Mouse (Mus musculus): ENCODE data around the gene Olfr1256.

Olfr1256 gene

DNA sequence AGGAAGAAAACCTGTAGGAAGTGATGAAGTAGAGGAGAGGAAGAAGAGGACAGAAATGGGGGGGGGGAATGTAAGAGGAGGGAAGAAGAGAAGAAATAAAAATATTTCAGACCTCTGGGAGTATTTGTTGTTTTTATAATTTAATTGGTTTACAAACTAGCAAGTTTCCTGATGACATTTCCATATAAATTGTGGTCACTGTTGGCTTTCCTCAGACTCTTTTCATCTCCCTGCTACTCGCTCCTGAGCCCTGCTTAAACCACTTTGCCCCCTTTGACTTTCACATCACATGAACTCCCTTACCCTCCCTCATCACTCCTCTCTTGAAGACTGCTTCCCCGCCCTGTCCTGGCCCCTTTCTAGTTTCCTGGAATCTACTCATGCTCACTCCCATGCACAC lies at the start of gene Olfr1256:
Olfr1256 (minus strand) TSS at position 101 of the 400 bp plus-strand sequence.
- DNase-seq = no peak

DNA sequence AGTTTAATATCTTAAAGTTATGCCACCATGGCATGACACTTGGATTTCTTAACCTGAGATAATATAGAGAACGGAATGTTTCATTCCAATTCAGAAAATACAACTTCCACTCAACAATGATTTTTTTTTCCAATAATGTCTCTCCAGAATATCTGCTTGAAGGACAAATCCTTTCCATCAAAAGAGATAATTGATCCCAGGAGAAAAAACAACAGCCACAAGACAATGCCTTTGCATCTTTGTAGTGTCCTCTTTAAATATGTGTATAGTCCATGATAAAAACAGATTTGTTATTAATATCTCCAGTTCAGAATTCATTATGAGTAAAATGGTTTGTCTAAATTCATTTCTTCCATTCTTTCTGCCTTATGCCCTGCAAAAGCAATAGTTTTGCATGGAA lies 36.8 kb upstream of the Olfr1256 start, which contains the start of gene Olfr1257:
Olfr1257 (plus strand) TSS at position 301 of the 400 bp plus-strand sequence.
- DNase-seq = no peak

DNA sequence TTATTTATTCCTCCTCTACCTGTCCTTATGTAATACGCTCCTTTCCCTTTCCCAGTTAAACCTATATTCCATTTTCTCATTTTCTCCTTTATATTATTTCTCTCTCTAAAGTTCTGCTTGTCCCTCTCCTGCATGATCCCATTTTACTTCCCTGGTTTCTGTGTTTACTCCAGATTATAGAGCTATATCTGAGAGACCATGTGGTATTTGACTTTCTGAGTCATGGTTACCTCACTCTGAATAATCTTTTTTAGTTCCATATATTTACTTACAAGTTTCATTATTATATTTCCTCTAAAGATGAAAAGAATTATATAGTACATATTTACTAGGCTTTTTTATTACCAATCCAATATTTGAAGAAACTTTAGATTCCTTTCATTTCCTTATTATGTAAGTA lies 7.9 kb upstream of the Olfr1256 start:
- no peak for DNase-seq

DNA sequence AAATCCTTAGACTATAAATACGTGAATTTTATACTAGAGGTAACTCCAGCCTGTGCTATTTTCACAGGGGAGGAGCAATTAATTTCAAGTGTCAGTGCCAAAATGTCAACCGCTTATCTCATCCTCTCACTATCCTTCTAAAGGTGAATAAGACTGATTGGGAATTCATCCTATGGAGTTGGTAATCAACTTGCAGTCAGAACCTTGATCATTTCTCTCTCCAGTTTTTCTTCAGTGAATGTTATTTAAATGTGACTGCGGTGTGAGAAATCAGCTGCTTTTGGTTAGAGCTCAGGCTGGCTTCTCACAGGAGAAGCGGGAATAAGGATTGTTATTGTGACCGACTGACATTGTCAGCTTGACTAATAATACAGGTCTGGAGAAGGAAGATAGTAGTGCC lies 6.8 kb upstream of the Olfr1256 start, which contains the start of gene Olfr48:
Olfr48 (minus strand) TSS at position 101 of the 400 bp plus-strand sequence.
- DNase-seq = no peak

DNA sequence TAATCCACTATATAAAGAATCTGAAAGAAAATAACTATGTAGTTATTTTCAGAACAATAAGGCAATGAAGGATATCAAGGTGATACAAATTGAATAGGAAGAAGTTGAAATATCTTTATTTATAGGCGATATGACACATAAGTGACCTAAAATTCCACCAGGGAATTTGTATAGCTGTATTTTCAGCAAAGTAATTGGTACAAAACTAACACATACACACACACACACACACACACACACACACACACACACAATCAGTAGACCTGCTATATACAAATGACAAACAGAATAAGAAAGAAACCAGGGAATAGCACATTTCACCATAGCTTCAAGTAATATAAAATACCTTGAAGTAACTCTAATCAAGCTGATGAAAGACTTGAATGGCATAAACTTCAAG lies 21.1 kb downstream of the Olfr1256 start:
- no peak for DNase-seq

DNA sequence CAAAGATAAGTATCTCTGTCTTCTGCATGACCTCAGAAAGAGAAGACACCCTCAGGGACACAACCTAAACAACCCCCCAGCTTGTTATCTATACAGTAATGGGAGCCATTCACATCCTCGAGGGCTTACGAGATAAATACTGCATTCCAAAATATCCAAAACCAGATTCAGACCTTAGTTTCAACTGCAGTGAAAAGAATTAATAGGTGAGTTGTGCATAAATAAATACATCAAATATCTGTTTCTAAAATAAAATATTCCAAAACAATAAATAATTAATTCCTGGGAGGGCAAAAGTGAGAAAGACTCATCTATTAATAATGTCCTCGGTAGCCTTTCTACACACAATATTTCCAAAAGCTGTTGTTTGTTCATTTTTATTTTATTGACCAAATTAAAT lies 29.6 kb downstream of the Olfr1256 start, which contains the start of gene Olfr1255:
Olfr1255 (plus strand) TSS at position 301 of the 400 bp plus-strand sequence.
- no peak for DNase-seq

DNA sequence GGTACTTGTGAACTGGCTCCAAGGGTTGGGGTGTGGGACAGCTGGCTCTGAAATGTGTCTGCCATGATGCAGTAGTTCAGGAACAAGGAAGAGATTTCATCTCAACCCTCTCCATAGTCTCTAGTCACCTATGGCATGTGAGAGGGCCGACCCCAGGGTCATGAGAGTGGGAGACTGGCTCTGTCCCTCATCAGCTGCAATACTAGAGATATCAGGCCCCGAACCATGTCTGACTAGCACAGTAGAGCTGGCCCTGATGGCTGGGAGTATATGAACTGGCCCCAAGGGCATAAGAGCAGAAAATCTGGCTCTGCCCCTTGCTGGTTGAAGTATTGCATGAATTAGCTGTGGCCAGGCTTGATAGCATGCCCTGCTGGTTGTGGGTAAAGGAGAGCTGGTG lies 30.6 kb downstream of the Olfr1256 start:
- DNase-seq = no peak

DNA sequence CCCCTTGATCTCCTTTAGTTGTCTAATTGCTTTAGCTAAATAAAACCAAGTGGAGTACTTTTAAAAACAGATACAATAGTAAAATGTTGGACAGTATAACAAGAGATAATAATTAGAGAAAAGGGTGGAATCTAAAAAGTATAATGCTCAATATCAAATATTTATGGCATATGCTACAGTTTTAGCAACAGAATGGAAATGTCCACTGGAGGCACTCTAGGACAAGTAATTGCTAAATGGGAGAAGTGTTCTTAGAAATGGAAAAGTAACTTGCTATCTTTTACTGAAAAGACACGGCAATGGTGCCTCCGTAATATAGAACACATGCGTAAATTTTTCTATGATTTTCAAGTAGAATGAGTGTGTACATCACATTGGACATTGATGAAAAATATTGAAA lies 41.8 kb downstream of the Olfr1256 start:
- no peak for DNase-seq

DNA sequence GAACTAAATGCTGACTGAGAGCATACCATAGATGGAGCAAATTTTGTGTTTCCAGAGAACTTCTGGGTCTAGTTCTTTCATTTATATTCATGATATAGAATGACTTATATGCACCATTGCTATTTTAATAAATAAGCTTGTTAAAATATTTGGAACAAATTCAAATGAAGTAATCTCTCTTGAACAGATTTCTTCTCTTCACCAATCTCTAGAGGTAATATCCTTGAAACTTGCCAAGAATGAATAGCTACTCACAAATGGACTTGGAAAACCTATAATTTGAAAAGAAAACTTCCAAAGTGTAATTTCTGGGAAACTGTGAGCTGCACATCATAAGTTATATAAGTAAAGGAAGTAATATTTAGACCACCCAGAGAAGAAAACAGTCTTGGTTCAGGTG lies 47.8 kb downstream of the Olfr1256 start, which contains the start of gene Olfr1254:
Olfr1254 (minus strand) TSS at position 101 of the 400 bp plus-strand sequence.
- DNase-seq = no peak

All from thymus, postnatal 14 days (tissue).